8 mouse cellular contexts compared by ENCODE assay signal in genomic region chr19:29045956-29046650, GRCm38 (mm10). TPM values are rescaled to one million over a fixed set of nuclear protein-coding genes. Genes with fewer than 3 reads are reported as not detected.
A peak's percentile ranks its signal among the peaks of the same experiment; 100 is the strongest.
DNase-seq lines count a peak whose midpoint lies in the region; ATAC-seq and TF ChIP-seq lines count a peak whose summit lies in the region.

No protein-coding gene starts in this region.

- no peak overlapping the region for H3K27ac ChIP-seq in bone marrow, adult 2 months (ENCODE audit: control insufficient read depth, insufficient read depth, low read depth, low read length, poor library complexity)
- no peak overlapping the region for H3K27ac ChIP-seq in hindbrain, embryonic 15.5 days (replicated peaks)
- H3K27ac ChIP-seq in midbrain, embryonic 10.5 days (replicated peaks), result peak overlapping the region; percentile 98

- DNase-seq in midbrain, embryonic 10.5 days (ENCODE audit: low spot score), result peak; percentile 36
- DNase-seq in urinary bladder, postnatal 25 days (ENCODE audit: low spot score), result no peak
- DNase-seq in cerebellum, adult 8-10 months, result no peak
- no peak for DNase-seq in cerebellum, postnatal 14 days

- ATAC-seq in erythroblast, adult 5-6 weeks (replicated peaks; ENCODE audit: low FRiP score, poor library complexity, severe bottlenecking), result no peak
- no peak for ATAC-seq in hindbrain, embryonic 15.5 days (ENCODE audit: low FRiP score, low read depth)

- no peaks in the 10 kb centered on the region for H3K9me3 ChIP-seq in erythroblast, embryonic 14.5 days (ENCODE audit: control insufficient read depth, low read length)
- H3K9me3 ChIP-seq in hindbrain, embryonic 15.5 days, result no peaks in the 10 kb centered on the region
- no peaks in the 10 kb centered on the region for H3K9me3 ChIP-seq in midbrain, embryonic 10.5 days (replicated peaks)

- no peak for TF ChIP-seq POLR2A in bone marrow, adult 2 months (IDR thresholded peaks at IDR 0.05; ENCODE audit: borderline replicate concordance, control insufficient read depth, low read depth, low read length)

- H3K36me3 ChIP-seq in erythroblast, embryonic 14.5 days (ENCODE audit: control insufficient read depth), result no peaks in the 10 kb centered on the region; the same call in none of the 2 replicates
- no peaks in the 10 kb centered on the region for H3K36me3 ChIP-seq in hindbrain, embryonic 15.5 days
- 0 out of 2 replicates have a peak, but pooled peaks cover 2% of the 10 kb centered on the region for H3K36me3 ChIP-seq in midbrain, embryonic 10.5 days

- H3K27me3 ChIP-seq in erythroblast, embryonic 14.5 days (ENCODE audit: control insufficient read depth), result no peaks in the 10 kb centered on the region
- no peaks in the 10 kb centered on the region for H3K27me3 ChIP-seq in hindbrain, embryonic 15.5 days
- no peaks in the 10 kb centered on the region for H3K27me3 ChIP-seq in midbrain, embryonic 10.5 days (ENCODE audit: low read depth, poor library complexity, severe bottlenecking)

- no peak for TF ChIP-seq CTCF in bone marrow, adult 2 months (IDR thresholded peaks at IDR 0.05; ENCODE audit: control insufficient read depth, insufficient read depth, low read length)

- peak overlapping the region; percentile 72 for H3K4me2 ChIP-seq in hindbrain, embryonic 15.5 days

- H3K4me3 ChIP-seq in erythroblast, embryonic 14.5 days (replicated peaks), result peak overlapping the region; percentile 86
- H3K4me3 ChIP-seq in bone marrow, adult 2 months (replicated peaks; ENCODE audit: control insufficient read depth, low read depth, low read length), result peak overlapping the region; percentile 48
- peak overlapping the region; percentile 85 for H3K4me3 ChIP-seq in hindbrain, embryonic 15.5 days
- peak overlapping the region; percentile 86 for H3K4me3 ChIP-seq in midbrain, embryonic 10.5 days

- H3K4me1 ChIP-seq in erythroblast, embryonic 14.5 days (ENCODE audit: control insufficient read depth), result peaks cover 35% of the 10 kb centered on the region
- no peaks in the 10 kb centered on the region; the same call in 1 of the 2 replicates for H3K4me1 ChIP-seq in bone marrow, adult 2 months (ENCODE audit: control insufficient read depth, insufficient read depth, low read length)
- H3K4me1 ChIP-seq in hindbrain, embryonic 15.5 days (replicated peaks), result peaks cover 31% of the 10 kb centered on the region
- peaks cover 58% of the 10 kb centered on the region for H3K4me1 ChIP-seq in midbrain, embryonic 10.5 days

- peak overlapping the region; percentile 24; the same call in 1 of the 2 replicates for H3K9ac ChIP-seq in hindbrain, embryonic 15.5 days

- 35% methylated on average over 15 of the region's 15 CpGs for WGBS in bone marrow, adult 2 months
- WGBS in hindbrain, embryonic 15.5 days, result 59% methylated on average over 15 of the region's 15 CpGs
- WGBS in midbrain, embryonic 10.5 days, result 56% methylated on average over 15 of the region's 15 CpGs

RNA-seq across cellular contexts. Expression of gene Ak3, which starts 1.7 kb away (rescaled TPM):
- 0.16 and 0.30 TPM in 2 replicates for polyA plus RNA-seq in erythroblast, embryonic 14.5 days (2012)
- 10.4 and 19.4 TPM in 2 replicates for total RNA-seq in erythroblast, adult 5-6 weeks (2015; ENCODE audit: low replicate concordance)
- 6.7 and 9.2 TPM in 2 replicates for total RNA-seq in erythroblast, adult 5-6 weeks (2017; ENCODE audit: low replicate concordance)
- polyA plus RNA-seq in bone marrow, adult 2 months (2011; ENCODE audit: insufficient read depth, insufficient read length, low replicate concordance, missing spikeins), result 11.2 and 20.2 TPM in 2 replicates
- 68.5 and 75.3 TPM in 2 replicates for polyA plus RNA-seq in hindbrain, embryonic 15.5 days (2015; fragmentation: Nextera tagmentation; extraction: Ambion mirVana)
- polyA plus RNA-seq in midbrain, embryonic 10.5 days (2016; fragmentation: Nextera tagmentation; extraction: Ambion mirVana), result 90.1 and 102 TPM in 2 replicates

RNA-seq across cellular contexts. Expression of gene Rcl1, which starts 55.1 kb away (rescaled TPM):
- 1.2 and 1.6 TPM in 2 replicates for polyA plus RNA-seq in erythroblast, embryonic 14.5 days (2012)
- total RNA-seq in erythroblast, adult 5-6 weeks (2015; ENCODE audit: low replicate concordance), result 22.9 and 35.7 TPM in 2 replicates
- 47.8 and 63.0 TPM in 2 replicates for total RNA-seq in erythroblast, adult 5-6 weeks (2017; ENCODE audit: low replicate concordance)
- polyA plus RNA-seq in bone marrow, adult 2 months (2011; ENCODE audit: insufficient read depth, insufficient read length, low replicate concordance, missing spikeins), result 18.2 and 19.0 TPM in 2 replicates
- 33.8 and 37.9 TPM in 2 replicates for polyA plus RNA-seq in hindbrain, embryonic 15.5 days (2015; fragmentation: Nextera tagmentation; extraction: Ambion mirVana)
- polyA plus RNA-seq in midbrain, embryonic 10.5 days (2016; fragmentation: Nextera tagmentation; extraction: Ambion mirVana), result 65.3 and 83.0 TPM in 2 replicates

RNA-seq across cellular contexts. Expression of gene Cdc37l1, which starts 56.0 kb away (rescaled TPM):
- polyA plus RNA-seq in erythroblast, embryonic 14.5 days (2012), result 0.17 and 0.20 TPM in 2 replicates
- 17.1 and 27.7 TPM in 2 replicates for total RNA-seq in erythroblast, adult 5-6 weeks (2015; ENCODE audit: low replicate concordance)
- 27.0 and 27.5 TPM in 2 replicates for total RNA-seq in erythroblast, adult 5-6 weeks (2017; ENCODE audit: low replicate concordance)
- polyA plus RNA-seq in bone marrow, adult 2 months (2011; ENCODE audit: insufficient read depth, insufficient read length, low replicate concordance, missing spikeins), result 17.0 and 32.0 TPM in 2 replicates
- 42.1 and 47.1 TPM in 2 replicates for polyA plus RNA-seq in hindbrain, embryonic 15.5 days (2015; fragmentation: Nextera tagmentation; extraction: Ambion mirVana)
- 33.8 and 43.2 TPM in 2 replicates for polyA plus RNA-seq in midbrain, embryonic 10.5 days (2016; fragmentation: Nextera tagmentation; extraction: Ambion mirVana)

Comparison
In these comparisons a context has a peak if more than half of its experiments do, and no peak if none do; other contexts are left out.
1. RNA of gene Cdc37l1, which starts 56.0 kb away (polyA plus RNA-seq): 42.1 to 47.1 TPM in hindbrain, embryonic 15.5 days, 33.8 to 43.2 TPM in midbrain, embryonic 10.5 days and 17.0 to 32.0 TPM in bone marrow, adult 2 months; 0.17 to 0.20 TPM in erythroblast, embryonic 14.5 days; every median in the first group is over 10 times any median in the second.
2. Peak in every context shown above with its lines, with median percentiles within 50 percentile points of each other: H3K4me3 ChIP-seq.